23 mouse cellular contexts compared by ENCODE assay signal in the genomic region with DNA sequence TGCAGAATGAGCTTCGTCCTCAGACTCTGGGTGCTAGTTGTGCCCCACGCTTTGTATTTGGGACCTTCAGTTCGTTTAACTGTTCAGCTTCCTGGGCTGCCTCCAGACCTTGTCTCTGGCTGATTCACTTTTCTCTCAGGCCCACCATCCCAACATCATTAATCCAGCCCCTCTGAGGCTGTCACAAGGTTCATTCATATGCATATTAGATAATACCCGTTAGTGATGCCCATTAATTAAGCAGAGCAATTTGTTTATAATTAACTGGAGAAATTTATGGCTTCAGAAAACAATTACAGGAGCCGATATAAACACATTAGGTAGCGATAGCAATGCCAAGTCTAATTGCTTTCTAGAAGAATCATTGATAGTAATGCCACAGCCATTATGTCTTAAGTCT.
A peak's percentile ranks its signal among the peaks of the same experiment; 100 is the strongest.
DNase-seq lines count a peak whose midpoint lies in the region; ATAC-seq lines count a peak whose summit lies in the region.
"Had no signal": no experiment of that assay in that cellular context is flagged by ENCODE, and none has a peak within 500 bp of the region (broad histone marks: within the 10 kb centered on the region; RNA-seq: fewer than 3 reads in every experiment).

No protein-coding gene starts in this region.

- ATAC-seq in hindbrain, embryonic 11.5 days (ENCODE audit: low FRiP score) = no peak
- peak; percentile 75 for ATAC-seq in neural tube, embryonic 13.5 days (ENCODE audit: low read depth)
- 0 out of 2 replicates have a peak, but pooled peaks have one; percentile 45 for ATAC-seq in hindbrain, embryonic 16.5 days
- ATAC-seq: inflammation-experienced regulatory T-cells, adult 6 months; Patski had no signal

- H3K36me3 ChIP-seq in hindbrain, embryonic 11.5 days (ENCODE audit: control insufficient read depth, insufficient read depth, low read length) = no peaks in the 10 kb centered on the region
- H3K36me3 ChIP-seq in hindbrain, embryonic 10.5 days = no peaks in the 10 kb centered on the region
- no peaks in the 10 kb centered on the region for H3K36me3 ChIP-seq in neural tube, embryonic 13.5 days
- no peaks in the 10 kb centered on the region for H3K36me3 ChIP-seq in hindbrain, embryonic 16.5 days (ENCODE audit: control insufficient read depth, insufficient read depth, low read length)
- H3K36me3 ChIP-seq: heart, embryonic 15.5 days; limb, embryonic 10.5 days; liver, embryonic 15.5 days had no signal

- no peaks in the 10 kb centered on the region for H3K27me3 ChIP-seq in hindbrain, embryonic 11.5 days (ENCODE audit: control insufficient read depth, insufficient read depth, low read length)
- H3K27me3 ChIP-seq in hindbrain, embryonic 10.5 days (ENCODE audit: insufficient read depth, poor library complexity, severe bottlenecking) = no peaks in the 10 kb centered on the region
- peaks cover 24% of the 10 kb centered on the region for H3K27me3 ChIP-seq in neural tube, embryonic 13.5 days
- H3K27me3 ChIP-seq in hindbrain, embryonic 16.5 days (replicated peaks; ENCODE audit: control insufficient read depth, insufficient read depth, low read length) = no peaks in the 10 kb centered on the region
- H3K27me3 ChIP-seq: heart, embryonic 15.5 days; liver, embryonic 15.5 days; Patski had no signal

- no peaks in the 10 kb centered on the region for H3K9me3 ChIP-seq in hindbrain, embryonic 11.5 days (ENCODE audit: control insufficient read depth, low read length)
- H3K9me3 ChIP-seq in hindbrain, embryonic 10.5 days = no peaks in the 10 kb centered on the region
- H3K9me3 ChIP-seq in neural tube, embryonic 13.5 days = no peaks in the 10 kb centered on the region
- no peaks in the 10 kb centered on the region for H3K9me3 ChIP-seq in hindbrain, embryonic 16.5 days (ENCODE audit: control insufficient read depth, low read length)
- H3K9me3 ChIP-seq: heart, embryonic 15.5 days; limb, embryonic 10.5 days; liver, embryonic 15.5 days had no signal

- no peak overlapping the region for H3K4me3 ChIP-seq in hindbrain, embryonic 11.5 days (ENCODE audit: low read depth, low read length)
- H3K4me3 ChIP-seq in hindbrain, embryonic 10.5 days = no peak overlapping the region
- H3K4me3 ChIP-seq in neural tube, embryonic 13.5 days = no peak overlapping the region
- H3K4me3 ChIP-seq in hindbrain, embryonic 16.5 days (ENCODE audit: low read length) = no peak overlapping the region
- H3K4me3 ChIP-seq: heart, embryonic 15.5 days; limb, embryonic 10.5 days; liver, embryonic 15.5 days had no signal

- H3K9ac ChIP-seq in hindbrain, embryonic 11.5 days (ENCODE audit: low read depth, low read length) = no peak overlapping the region
- no peak overlapping the region for H3K9ac ChIP-seq in neural tube, embryonic 13.5 days
- no peak overlapping the region for H3K9ac ChIP-seq in hindbrain, embryonic 16.5 days (ENCODE audit: low read depth, low read length)
- H3K9ac ChIP-seq: heart, embryonic 15.5 days; liver, embryonic 15.5 days had no signal

- H3K4me2 ChIP-seq in hindbrain, embryonic 11.5 days (replicated peaks; ENCODE audit: low read depth, low read length) = no peak overlapping the region
- no peak overlapping the region for H3K4me2 ChIP-seq in neural tube, embryonic 13.5 days
- H3K4me2 ChIP-seq in hindbrain, embryonic 16.5 days (ENCODE audit: low read length) = no peak overlapping the region
- H3K4me2 ChIP-seq: heart, embryonic 15.5 days; liver, embryonic 15.5 days had no signal

- no peaks in the 10 kb centered on the region for H3K4me1 ChIP-seq in hindbrain, embryonic 11.5 days (replicated peaks; ENCODE audit: control insufficient read depth, insufficient read depth, low read length)
- no peaks in the 10 kb centered on the region for H3K4me1 ChIP-seq in hindbrain, embryonic 10.5 days (replicated peaks)
- peaks cover 14% of the 10 kb centered on the region for H3K4me1 ChIP-seq in neural tube, embryonic 13.5 days (replicated peaks)
- no peaks in the 10 kb centered on the region for H3K4me1 ChIP-seq in hindbrain, embryonic 16.5 days (ENCODE audit: control insufficient read depth, insufficient read depth, low read depth, low read length)
- H3K4me1 ChIP-seq: heart, embryonic 15.5 days; limb, embryonic 10.5 days; liver, embryonic 15.5 days had no signal

- WGBS in hindbrain, embryonic 11.5 days = 60% methylated on average over 6 of the region's 6 CpGs
- WGBS in hindbrain, embryonic 10.5 days = 78% methylated on average over 6 of the region's 6 CpGs
- WGBS in neural tube, embryonic 13.5 days = 24% methylated on average over 6 of the region's 6 CpGs
- 37% methylated on average over 6 of the region's 6 CpGs for WGBS in hindbrain, embryonic 16.5 days

- DNase-seq in hindbrain, embryonic 11.5 days (ENCODE audit: low spot score) = peak; percentile 18
- DNase-seq in hindbrain, embryonic 10.5 days (ENCODE audit: low spot score) = no peak
- no peak for DNase-seq in neural tube, embryonic 10.5 days (ENCODE audit: extremely low spot score, low spot score)
- DNase-seq in thymus, postnatal 10 days (ENCODE audit: low spot score in 2 of 2) = no peak
- DNase-seq in frontal cortex, adult 2 months (ENCODE audit: extremely low spot score in 1 of 2, low spot score in 1 of 2) = no peak
- DNase-seq: adrenal gland, postnatal 36 days; cerebellum, adult 11 months; cerebellum, postnatal 10 days; heart, postnatal 36 days; kidney, adult 18-20 months; layer of hippocampus, adult 9-11 months; liver; right cerebral cortex, postnatal 25 days; spleen, adult 18-20 months; thymus, postnatal 25 days had no signal

- H3K27ac ChIP-seq in hindbrain, embryonic 11.5 days (ENCODE audit: low read depth, low read length) = no peak overlapping the region
- H3K27ac ChIP-seq in hindbrain, embryonic 10.5 days = no peak overlapping the region
- H3K27ac ChIP-seq in neural tube, embryonic 13.5 days (replicated peaks) = no peak overlapping the region
- H3K27ac ChIP-seq in hindbrain, embryonic 16.5 days (ENCODE audit: low read depth, low read length) = no peak overlapping the region
- H3K27ac ChIP-seq: heart, embryonic 15.5 days; limb, embryonic 10.5 days; liver, embryonic 15.5 days; macrophage had no signal
